Mouse (Mus musculus) monocyte, adult 2 months (primary cell): Measurements from ENCODE around the gene Shc3.

Source experiments
- DNase-seq, 2 experiments: peaks; one replicate each; pipeline ENCODE4 v3.0.0; 2022; ENCODE audit warnings: low spot score in 2 of 2, low read depth in 1 of 2

Gene Shc3

GRCm38 (mm10) chr13:51568911-51569684 is at the start of gene Shc3:
Gene Shc3, minus strand, starts transcription at chr13:51569419.
- DNase-seq = no peak

- no peak for DNase-seq
These were observed 49.4 kb upstream of the Shc3 start for GRCm38 (mm10) chr13:51618602-51619001.

- DNase-seq = no peak
These were observed 48.6 kb upstream of the Shc3 start for GRCm38 (mm10) chr13:51617861-51618260.

GRCm38 (mm10) chr13:51617306-51617705 is 48.1 kb upstream of the Shc3 start:
- DNase-seq = no peak

GRCm38 (mm10) chr13:51616417-51617044 is 47.3 kb upstream of the Shc3 start:
- DNase-seq = no peak

- no peak for DNase-seq
These were observed 46.6 kb upstream of the Shc3 start for GRCm38 (mm10) chr13:51615815-51616214.

GRCm38 (mm10) chr13:51611500-51611899 is 42.3 kb upstream of the Shc3 start:
- DNase-seq = no peak

- no peak for DNase-seq
These were observed 41.8 kb upstream of the Shc3 start for GRCm38 (mm10) chr13:51611060-51611459.

- DNase-seq = no peak
These were observed 40.0 kb upstream of the Shc3 start for GRCm38 (mm10) chr13:51609231-51609630.

- DNase-seq = no peak
These were observed 34.6 kb upstream of the Shc3 start for GRCm38 (mm10) chr13:51603894-51604244.

GRCm38 (mm10) chr13:51603221-51603893 is 34.1 kb upstream of the Shc3 start:
- DNase-seq = no peak

- DNase-seq = no peak
These were observed 33.5 kb upstream of the Shc3 start for GRCm38 (mm10) chr13:51602764-51603163.

- no peak for DNase-seq
These were observed 30.9 kb upstream of the Shc3 start for GRCm38 (mm10) chr13:51600169-51600568.

- no peak for DNase-seq
These were observed 28.8 kb upstream of the Shc3 start for GRCm38 (mm10) chr13:51598063-51598462.

GRCm38 (mm10) chr13:51595404-51595803 is 26.2 kb upstream of the Shc3 start:
- no peak for DNase-seq

GRCm38 (mm10) chr13:51594656-51595311 is 25.6 kb upstream of the Shc3 start:
- DNase-seq = no peak

- DNase-seq = no peak
These were observed 18.8 kb upstream of the Shc3 start for GRCm38 (mm10) chr13:51588005-51588404.

- no peak for DNase-seq
These were observed 13.0 kb upstream of the Shc3 start for GRCm38 (mm10) chr13:51582204-51582603.

GRCm38 (mm10) chr13:51580263-51581044 is 11.2 kb upstream of the Shc3 start:
- DNase-seq = no peak

- DNase-seq = no peak
These were observed 4.6 kb upstream of the Shc3 start for GRCm38 (mm10) chr13:51573849-51574248.

- DNase-seq = no peak
These were observed 892 bp upstream of the Shc3 start for GRCm38 (mm10) chr13:51570111-51570510.
